Mouse (Mus musculus) stomach, embryonic 14.5 days (tissue): ENCODE data around the gene Macrod2. TPM values are rescaled to one million over a fixed set of nuclear protein-coding genes. Genes with fewer than 3 reads are reported as not detected.

Experiments
- ATAC-seq: fragments of 200-750 bp; cut with Nextera tagmentation; 2 replicates; pipeline ENCODE4 v1.8.0; 2017; ENCODE audit warnings: low read depth, moderate TSS enrichment; ENCODE audit not compliant: insufficient number of reproducible peaks, insufficient read depth, low FRiP score
- H3K27ac ChIP-seq: fragments of 300-500 bp; sonication (generic); 2 replicates; pipeline ENCODE4 v1.5.1; 2014; ENCODE audit warnings: mild to moderate bottlenecking, low read length, moderate library complexity, mixed read lengths
- H3K27me3 ChIP-seq: fragments of 300-500 bp; sonication (generic); 2 replicates; pipeline ENCODE4 v1.6.1; 2014; ENCODE audit warnings: low read length, control low read depth, mixed read lengths; ENCODE audit not compliant: control insufficient read depth, insufficient read depth
- H3K36me3 ChIP-seq: fragments of 300-500 bp; sonication (generic); 2 replicates; pipeline ENCODE4 v1.6.1; 2014; ENCODE audit warnings: mild to moderate bottlenecking, control low read depth, low read length, moderate library complexity, mixed read lengths; ENCODE audit not compliant: control insufficient read depth, insufficient read depth
- H3K4me1 ChIP-seq: fragments of 300-500 bp; sonication (generic); 2 replicates; pipeline ENCODE4 v1.6.1; 2014; ENCODE audit warnings: low read length, control low read depth, mixed read lengths; ENCODE audit not compliant: control insufficient read depth, insufficient read depth
- H3K4me2 ChIP-seq: fragments of 300-500 bp; sonication (generic); replicated peaks from 2 replicates; pipeline ENCODE4 v1.6.1; 2014; ENCODE audit warnings: low read depth, low read length, control low read depth
- H3K4me3 ChIP-seq: fragments of 300-500 bp; sonication (generic); 2 replicates; pipeline ENCODE4 v1.5.1; 2014; ENCODE audit warnings: low read depth, low read length, control low read depth
- H3K9ac ChIP-seq: fragments of 300-500 bp; sonication (generic); replicated peaks from 2 replicates; pipeline ENCODE4 v1.6.1; 2014; ENCODE audit warnings: low read depth, mild to moderate bottlenecking, control low read depth, low read length, moderate library complexity, mixed read lengths
- H3K9me3 ChIP-seq: fragments of 300-500 bp; sonication (generic); 2 replicates; pipeline ENCODE4 v1.6.1; 2016; ENCODE audit warnings: low read depth, low read length, control low read depth; ENCODE audit not compliant: control insufficient read depth
- WGBS: fragments of 180-500 bp; shearing (Covaris S2); extraction: QIAGEN DNeasy Blood & Tissue Kit; methylation state at CpG from one replicate; pipeline ENCODE4 v1.1.7; 2014; 5-methylcytosine and 5-hydroxymethylcytosine counted together
- polyA plus RNA-seq: library from polyadenylated mRNA; unstranded; fragments of >200 nt; fragmentation: Nextera tagmentation; extraction: Ambion mirVana; gene quantifications from 2 replicates; pipeline ENCODE4 v1.2.1, GENCODE M21; 2014

The Macrod2 gene
- polyA plus RNA-seq, 1 experiment from 2014 or later = 40.9 TPM

DNA sequence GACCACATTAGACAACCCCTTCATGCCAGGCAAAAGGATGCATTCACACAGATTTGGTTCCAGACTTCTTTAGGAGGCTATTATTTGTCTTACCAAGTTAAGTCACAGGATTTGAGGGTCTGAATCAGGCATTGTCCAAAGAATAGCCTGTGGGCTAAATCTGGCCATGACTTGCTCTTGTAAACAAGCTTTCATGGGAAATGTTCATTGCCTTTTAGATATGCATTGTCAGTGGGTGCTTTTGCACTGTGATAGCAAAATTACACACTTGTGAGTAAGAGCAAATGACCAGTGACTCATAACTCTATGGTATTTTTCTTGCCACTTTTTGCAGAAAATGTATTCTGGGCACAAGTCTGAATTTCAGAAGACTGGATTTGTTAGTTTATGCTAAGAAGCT, 1150.8 kb downstream of the Macrod2 start:
- Histone ChIP-seq H3K9me3 (no peaks in the 10 kb centered on the region), H3K27me3 (no peaks in the 10 kb centered on the region), H3K36me3 (no peaks in the 10 kb centered on the region), H3K4me1 (no peaks in the 10 kb centered on the region), H3K4me2 (no peak overlapping the region), H3K9ac (no peak overlapping the region), H3K27ac (no peak overlapping the region), H3K4me3 (no peak overlapping the region)
- ATAC-seq = no peak

DNA sequence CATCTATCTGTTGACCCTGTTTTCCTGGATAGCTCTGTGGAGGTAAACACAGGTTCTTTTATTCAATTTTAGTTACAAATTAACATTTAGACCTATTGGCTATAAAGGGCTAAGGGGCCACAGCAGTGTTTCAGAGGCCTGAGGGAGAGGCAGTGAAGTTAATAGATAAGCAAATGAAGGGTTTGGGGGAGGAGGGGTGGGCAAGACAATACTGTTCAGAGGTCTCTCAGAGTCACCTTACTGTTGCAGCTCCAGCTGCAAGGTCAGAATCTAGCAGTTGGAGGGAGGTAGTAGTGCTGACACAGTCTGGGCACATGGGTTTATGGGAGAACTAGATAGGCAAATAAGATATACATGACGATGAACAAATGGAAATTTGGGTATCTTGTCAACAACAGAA, 1156.6 kb downstream of the Macrod2 start:
- 81% methylated on average over 1 of the region's 1 CpGs for WGBS
- no peaks in the 10 kb centered on the region for H3K36me3 ChIP-seq
- no peaks in the 10 kb centered on the region for H3K4me1 ChIP-seq
- no peak overlapping the region for H3K4me2 ChIP-seq
- H3K27me3 ChIP-seq = no peaks in the 10 kb centered on the region
- ATAC-seq = no peak
- no peak overlapping the region for H3K9ac ChIP-seq
- no peak overlapping the region for H3K4me3 ChIP-seq
- no peaks in the 10 kb centered on the region for H3K9me3 ChIP-seq
- no peak overlapping the region for H3K27ac ChIP-seq

DNA sequence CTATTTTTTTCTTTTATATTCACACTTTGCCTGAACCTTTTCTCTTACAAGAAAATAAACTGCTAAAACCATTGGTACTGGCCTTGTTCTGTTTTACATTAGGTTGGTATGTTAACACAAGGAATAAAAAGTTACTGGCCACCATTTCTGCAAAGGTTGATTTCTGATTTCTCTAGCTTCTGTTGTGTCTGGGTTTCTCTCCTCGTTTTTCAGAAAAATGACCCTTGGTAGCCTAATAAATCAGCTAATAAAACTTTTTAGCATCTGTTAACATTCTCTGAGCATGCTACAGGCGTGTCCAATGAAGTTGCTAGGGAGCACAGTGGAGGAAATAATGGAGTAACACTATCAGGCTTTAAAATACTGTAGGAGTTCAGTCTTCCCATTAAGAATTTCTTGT, 1161.6 kb downstream of the Macrod2 start:
- no peak for ATAC-seq
- Histone ChIP-seq H3K27ac (no peak overlapping the region), H3K4me3 (no peak overlapping the region), H3K36me3 (no peaks in the 10 kb centered on the region), H3K27me3 (no peaks in the 10 kb centered on the region), H3K9ac (no peak overlapping the region), H3K4me1 (no peaks in the 10 kb centered on the region), H3K4me2 (no peak overlapping the region), H3K9me3 (no peaks in the 10 kb centered on the region)
- 45% methylated on average over 2 of the region's 2 CpGs for WGBS

DNA sequence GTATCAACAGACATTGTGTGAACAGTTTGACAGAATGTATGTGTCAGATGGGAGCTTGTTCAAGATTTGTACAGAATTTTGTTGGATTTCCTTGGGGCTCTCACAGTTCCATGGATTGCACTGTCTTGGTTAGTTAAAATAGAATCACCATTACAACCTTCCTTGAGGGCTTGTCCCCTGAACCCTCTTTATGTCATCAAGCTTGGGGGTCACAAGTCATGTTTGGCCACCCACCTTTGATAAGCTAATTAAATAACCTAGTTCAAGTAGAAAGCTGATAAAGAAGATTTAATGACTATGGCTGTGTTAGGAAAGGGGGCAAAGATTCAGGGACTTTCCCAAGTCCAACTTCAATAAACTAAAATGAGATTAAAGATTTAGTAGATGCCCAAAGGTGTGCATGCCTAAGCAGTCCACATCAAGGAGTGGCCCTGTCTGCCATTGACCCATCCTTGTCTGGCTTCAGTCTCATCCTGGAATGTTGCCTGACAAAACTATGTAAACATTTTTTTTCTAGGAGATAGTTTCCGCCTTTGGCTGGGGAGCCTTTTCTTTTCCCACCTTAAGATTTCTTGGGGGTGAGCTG, 1163.2 kb downstream of the Macrod2 start:
- Histone ChIP-seq H3K27ac (no peak overlapping the region), H3K9ac (no peak overlapping the region), H3K4me1 (no peaks in the 10 kb centered on the region), H3K4me2 (no peak overlapping the region), H3K36me3 (no peaks in the 10 kb centered on the region), H3K4me3 (no peak overlapping the region), H3K9me3 (no peaks in the 10 kb centered on the region), H3K27me3 (no peaks in the 10 kb centered on the region)
- ATAC-seq = 0 out of 2 replicates have a peak, but pooled peaks have one; percentile 42
- 52% methylated on average over 1 of the region's 1 CpGs for WGBS

DNA sequence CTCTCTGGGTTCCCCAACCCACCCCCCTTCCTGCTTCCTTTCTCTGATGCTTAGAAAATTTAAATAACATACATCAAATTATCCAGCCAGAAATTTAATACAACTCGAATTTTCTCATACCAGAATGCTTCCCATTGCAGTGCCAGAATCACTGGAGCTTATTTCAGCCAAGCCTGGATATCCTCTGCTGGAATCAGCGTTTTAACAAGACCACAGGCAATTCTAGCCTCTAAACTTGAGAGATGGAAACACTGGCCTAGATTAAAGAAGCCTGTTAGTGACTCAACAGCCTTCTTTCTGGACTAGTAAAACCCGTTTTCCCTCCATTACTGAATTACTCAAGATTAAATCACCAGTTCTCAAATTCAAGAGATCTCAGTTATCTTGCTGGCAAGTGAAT, 1170.9 kb downstream of the Macrod2 start:
- no peak overlapping the region for H3K9ac ChIP-seq
- 49% methylated on average over 3 of the region's 3 CpGs for WGBS
- ATAC-seq = no peak
- no peaks in the 10 kb centered on the region for H3K27me3 ChIP-seq
- no peaks in the 10 kb centered on the region for H3K4me1 ChIP-seq
- H3K4me3 ChIP-seq = no peak overlapping the region
- H3K27ac ChIP-seq = no peak overlapping the region
- H3K9me3 ChIP-seq = no peaks in the 10 kb centered on the region
- no peaks in the 10 kb centered on the region for H3K36me3 ChIP-seq
- H3K4me2 ChIP-seq = no peak overlapping the region

DNA sequence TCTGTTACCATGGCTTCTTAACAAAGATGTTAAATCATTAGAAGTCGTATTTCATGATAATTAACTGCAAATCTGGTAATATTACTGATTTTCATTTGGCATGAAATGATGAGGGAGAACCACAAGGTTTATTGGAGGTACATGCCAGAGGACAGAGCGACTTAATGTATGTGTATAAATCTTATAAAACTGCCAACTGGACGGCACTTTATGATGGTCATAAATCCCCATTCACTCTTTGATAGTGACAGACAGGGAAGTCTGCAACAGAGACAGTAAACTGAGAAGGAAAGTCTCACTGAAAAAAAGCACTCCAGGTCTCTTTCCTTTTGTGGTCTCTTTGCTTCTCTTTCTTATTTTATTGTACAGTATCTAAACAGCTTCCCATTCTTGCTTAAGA, 1176.3 kb downstream of the Macrod2 start:
- Histone ChIP-seq H3K27me3 (no peaks in the 10 kb centered on the region), H3K9ac (no peak overlapping the region), H3K36me3 (no peaks in the 10 kb centered on the region), H3K4me3 (no peak overlapping the region), H3K27ac (no peak overlapping the region), H3K9me3 (no peaks in the 10 kb centered on the region), H3K4me1 (no peaks in the 10 kb centered on the region), H3K4me2 (no peak overlapping the region)
- ATAC-seq = no peak
- WGBS = 38% methylated on average over 3 of the region's 3 CpGs

DNA sequence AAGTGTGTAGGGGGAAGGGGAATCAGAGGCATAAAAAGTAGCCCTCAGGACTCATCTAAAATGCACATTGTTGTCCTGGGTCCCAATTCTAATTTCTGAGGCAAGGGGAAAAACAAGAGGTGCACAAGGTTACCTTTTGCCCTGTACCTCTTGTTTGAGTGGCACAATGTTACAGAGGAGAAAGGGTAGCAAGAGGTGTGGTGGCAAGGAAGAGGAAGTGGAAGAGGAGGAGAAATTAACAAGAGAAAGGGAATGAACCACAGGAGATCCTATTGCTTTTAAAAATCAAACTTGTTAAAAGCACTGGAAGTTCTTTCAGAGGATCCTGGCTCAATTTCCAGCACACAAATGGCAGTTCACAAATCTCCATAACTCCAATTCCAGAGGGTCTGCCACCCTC, 1183.1 kb downstream of the Macrod2 start:
- H3K4me1 ChIP-seq = no peaks in the 10 kb centered on the region
- no peaks in the 10 kb centered on the region for H3K36me3 ChIP-seq
- ATAC-seq = no peak
- H3K9ac ChIP-seq = no peak overlapping the region
- no peak overlapping the region for H3K27ac ChIP-seq
- H3K27me3 ChIP-seq = no peaks in the 10 kb centered on the region
- no peaks in the 10 kb centered on the region for H3K9me3 ChIP-seq
- H3K4me3 ChIP-seq = no peak overlapping the region
- no peak overlapping the region for H3K4me2 ChIP-seq

DNA sequence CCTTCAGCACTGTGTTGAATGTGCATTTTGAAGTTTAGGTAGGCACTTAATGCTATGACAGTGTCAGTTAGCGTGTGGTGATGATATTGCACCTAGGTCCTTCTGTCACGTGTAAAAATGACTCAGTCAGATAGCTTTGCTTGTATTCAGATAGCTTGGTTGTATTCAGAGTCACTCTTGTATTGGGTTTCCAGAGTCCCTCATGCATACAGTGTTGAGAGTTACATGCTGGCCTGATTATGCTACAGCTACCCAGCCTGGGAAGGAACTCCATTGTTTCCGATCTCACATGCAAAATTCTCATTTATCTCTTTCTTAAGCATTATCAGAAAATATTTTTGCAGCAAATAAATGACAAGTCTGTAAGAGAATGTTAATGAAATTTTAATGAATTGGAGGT, 1187.3 kb downstream of the Macrod2 start:
- Histone ChIP-seq H3K4me2 (no peak overlapping the region), H3K4me3 (no peak overlapping the region), H3K4me1 (no peaks in the 10 kb centered on the region), H3K9me3 (no peaks in the 10 kb centered on the region), H3K27me3 (no peaks in the 10 kb centered on the region), H3K36me3 (no peaks in the 10 kb centered on the region), H3K27ac (no peak overlapping the region), H3K9ac (no peak overlapping the region)
- 80% methylated on average over 3 of the region's 3 CpGs for WGBS
- no peak for ATAC-seq

DNA sequence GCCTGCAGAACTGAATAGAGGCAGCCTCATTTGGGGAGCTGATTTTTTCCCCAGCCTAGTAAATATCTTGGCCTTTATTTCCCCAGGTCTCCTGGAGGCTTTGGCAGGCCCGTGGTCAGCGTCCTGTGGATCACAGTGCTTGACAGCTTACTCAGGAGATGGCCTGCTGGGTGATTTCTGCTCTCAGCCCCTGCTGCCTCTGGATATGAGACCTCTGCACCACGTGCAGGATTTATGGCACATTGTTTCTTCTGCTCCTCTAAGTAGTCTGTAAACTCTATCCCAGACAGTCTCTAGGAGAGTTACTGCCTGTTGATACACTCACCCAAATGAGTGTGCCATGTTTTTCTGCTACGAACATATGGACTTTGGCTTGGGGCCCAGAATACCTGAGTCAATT, 1187.8 kb downstream of the Macrod2 start:
- ATAC-seq = no peak
- no peak overlapping the region for H3K27ac ChIP-seq
- WGBS = 22% methylated on average over 4 of the region's 4 CpGs

More for the DNA sequence above, 1187.8 kb downstream of the Macrod2 start:
- Histone ChIP-seq H3K4me3 (no peak overlapping the region), H3K4me1 (no peaks in the 10 kb centered on the region), H3K36me3 (no peaks in the 10 kb centered on the region), H3K27me3 (no peaks in the 10 kb centered on the region), H3K9ac (no peak overlapping the region), H3K4me2 (no peak overlapping the region), H3K9me3 (no peaks in the 10 kb centered on the region)
